Mouse (Mus musculus) olfactory bulb, adult 2 months (tissue): ENCODE data around the gene Ostf1. TPM values are rescaled to one million over a fixed set of nuclear protein-coding genes. Genes with fewer than 3 reads are reported as not detected.

Experiments
- H3K27ac ChIP-seq: fragments of 200-500 bp; 2 replicates; pipeline ENCODE4 v1.5.1; 2012; ENCODE audit warnings: low read depth, low read length; ENCODE audit not compliant: insufficient read depth
- H3K4me1 ChIP-seq: fragments of 200-500 bp; 2 replicates; pipeline ENCODE4 v1.6.1; 2012; ENCODE audit warnings: low read length; ENCODE audit not compliant: control insufficient read depth, insufficient read depth
- H3K4me3 ChIP-seq: fragments of 200-500 bp; 2 replicates; pipeline ENCODE4 v1.5.1; 2012; ENCODE audit warnings: mild to moderate bottlenecking, low read depth, low read length, moderate library complexity; ENCODE audit not compliant: insufficient read depth
- CTCF ChIP-seq: fragments of 200-500 bp; IDR thresholded peaks from 2 replicates; pipeline ENCODE4 v1.5.1; 2012; ENCODE audit warnings: low read depth, mild to moderate bottlenecking, low read length, moderate library complexity; ENCODE audit not compliant: insufficient read depth
- POLR2A ChIP-seq: fragments of 200-500 bp; IDR thresholded peaks from 2 replicates; pipeline ENCODE4 v1.6.1; 2012; ENCODE audit warnings: mild to moderate bottlenecking, low read depth, low read length, moderate library complexity; ENCODE audit not compliant: insufficient read depth
- WGBS: fragments of 180-500 bp; shearing (Covaris S2); methylation state at CpG from one replicate; pipeline ENCODE4 v1.1.7; 2018; 5-methylcytosine and 5-hydroxymethylcytosine counted together
- polyA plus RNA-seq: library from polyadenylated mRNA; stranded (reverse); fragments of >200 nt; gene quantifications from 2 replicates; pipeline ENCODE4 v1.2.4, GENCODE M21; 2012; ENCODE audit warnings: low replicate concordance; ENCODE audit not compliant: missing spikeins, insufficient read depth, insufficient read length

Gene Ostf1
- polyA plus RNA-seq, 1 experiment = not detected

- H3K27ac ChIP-seq = no peak overlapping the region
- TF ChIP-seq POLR2A (no peak), CTCF (no peak)
- WGBS = 98% methylated on average over 1 of the region's 1 CpGs
- no peaks in the 10 kb centered on the region for H3K4me1 ChIP-seq
- H3K4me3 ChIP-seq = no peak overlapping the region
These were observed 62.1 kb downstream of the Ostf1 start for GRCm38 (mm10) chr19:18569496-18569895.

GRCm38 (mm10) chr19:18568828-18569430 lies 62.7 kb downstream of the Ostf1 start:
- Histone ChIP-seq H3K4me1 (no peaks in the 10 kb centered on the region), H3K4me3 (no peak overlapping the region), H3K27ac (no peak overlapping the region)
- no peak for TF ChIP-seq POLR2A
- TF ChIP-seq CTCF = no peak
- 88% methylated on average over 3 of the region's 3 CpGs for whole genome bisulfite sequencing

GRCm38 (mm10) chr19:18567936-18568827 lies 63.4 kb downstream of the Ostf1 start:
- no peak overlapping the region for H3K4me3 ChIP-seq
- H3K4me1 ChIP-seq = no peaks in the 10 kb centered on the region
- TF ChIP-seq POLR2A (no peak), CTCF (no peak)
- 88% methylated on average over 12 of the region's 12 CpGs for WGBS
- H3K27ac ChIP-seq = no peak overlapping the region

GRCm38 (mm10) chr19:18567501-18567900 lies 64.1 kb downstream of the Ostf1 start:
- WGBS = 86% methylated on average over 11 of the region's 11 CpGs
- H3K4me3 ChIP-seq = no peak overlapping the region
- no peak overlapping the region for H3K27ac ChIP-seq
- TF ChIP-seq CTCF (no peak), POLR2A (no peak)
- H3K4me1 ChIP-seq = no peaks in the 10 kb centered on the region

- WGBS = 96% methylated on average over 1 of the region's 1 CpGs
- Histone ChIP-seq H3K4me3 (no peak overlapping the region), H3K4me1 (no peaks in the 10 kb centered on the region), H3K27ac (no peak overlapping the region)
- TF ChIP-seq CTCF (no peak), POLR2A (no peak)
These were observed 73.9 kb downstream of the Ostf1 start for GRCm38 (mm10) chr19:18557708-18558107.

- TF ChIP-seq POLR2A (no peak), CTCF (no peak)
- no peaks in the 10 kb centered on the region for H3K4me1 ChIP-seq
- WGBS = 95% methylated on average over 2 of the region's 2 CpGs
- no peak overlapping the region for H3K4me3 ChIP-seq
- H3K27ac ChIP-seq = no peak overlapping the region
These were observed 76.0 kb downstream of the Ostf1 start for GRCm38 (mm10) chr19:18555645-18556044.

- Histone ChIP-seq H3K4me3 (no peak overlapping the region), H3K27ac (no peak overlapping the region), H3K4me1 (no peaks in the 10 kb centered on the region)
- WGBS = 6% methylated on average over 4 of the region's 4 CpGs
- TF ChIP-seq CTCF (no peak), POLR2A (no peak)
These were observed 83.0 kb downstream of the Ostf1 start for GRCm38 (mm10) chr19:18548668-18549067.

Other genes starting within 250 kb of the Ostf1 start
- not detected in 2 replicates for gene Nmrk1, start 127 bp upstream of the Ostf1 start, polyA plus RNA-seq
- not detected in 2 replicates for gene Carnmt1, start 38.9 kb upstream of the Ostf1 start, polyA plus RNA-seq
- not detected in 2 replicates for gene D030056L22Rik, start 81.4 kb upstream of the Ostf1 start, polyA plus RNA-seq
- not detected in 2 replicates for gene Trpm6, start 118.2 kb upstream of the Ostf1 start, polyA plus RNA-seq